Mouse (Mus musculus): Measurements from ENCODE around the gene Dmrt1. TPM values are rescaled to one million over a fixed set of nuclear protein-coding genes. Genes with fewer than 3 reads are reported as not detected.

The Dmrt1 gene
- total RNA-seq, 2 experiments from 2014 or later = not detected

DNA sequence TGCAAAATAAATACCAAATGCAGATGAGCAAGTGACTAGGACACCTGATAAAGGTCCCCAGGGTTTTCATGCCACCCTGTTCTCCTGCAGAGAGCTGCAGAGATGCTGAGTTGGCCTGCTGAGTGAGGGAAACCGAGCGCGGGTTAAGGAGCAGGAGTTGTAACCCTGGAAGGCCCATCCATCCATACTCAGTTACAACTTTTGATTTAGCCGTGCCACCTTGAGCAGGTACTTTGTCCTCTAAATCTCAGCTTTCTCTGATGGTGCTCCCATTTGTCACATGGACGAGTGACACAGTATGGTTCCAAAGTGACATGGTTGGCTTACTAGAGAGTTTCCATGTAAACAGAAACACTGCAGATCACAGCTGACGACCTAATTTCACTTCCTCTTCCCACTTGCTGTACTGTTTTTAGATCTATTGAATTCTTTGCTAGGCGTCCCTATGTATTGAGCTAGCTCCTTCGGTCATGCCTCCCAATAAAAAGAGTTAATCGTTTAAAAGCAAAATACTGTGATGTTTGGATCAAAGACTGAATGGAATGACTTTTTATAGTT, 41.7 kb downstream of the Dmrt1 start:
- DNase-seq (ENCODE audit: extremely low spot score in 1 of 2, low spot score in 2 of 2) = no peak
- intact Hi-C loops (cut with DNase I) = loop anchor here (5.0 kb wide), 1 partner anchor 75 kb away; no protein-coding TSS in a partner anchor

DNA sequence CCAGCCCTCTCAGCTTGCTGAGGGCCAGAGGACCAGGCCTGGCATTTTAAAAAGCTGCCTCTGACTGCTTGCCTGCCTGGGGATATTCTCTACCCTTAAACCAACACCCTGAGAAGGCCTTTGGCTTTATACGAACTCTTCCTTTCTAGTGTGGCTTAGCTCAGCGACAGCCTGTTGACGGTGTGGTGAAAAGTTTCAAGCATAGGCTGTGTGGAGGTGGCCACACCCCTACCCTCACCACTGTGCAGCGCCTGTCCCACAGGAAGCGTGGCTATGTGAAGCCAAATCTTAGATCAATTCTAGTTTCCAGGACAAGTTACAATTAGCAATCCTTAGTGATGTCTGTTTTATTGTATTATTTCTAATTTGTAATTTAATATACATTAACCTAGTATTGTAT, 44.9 kb downstream of the Dmrt1 start:
- DNase-seq (ENCODE audit: extremely low spot score in 1 of 2, low spot score in 2 of 2) = no peak
- intact Hi-C loops (cut with DNase I) = no loop called here

DNA sequence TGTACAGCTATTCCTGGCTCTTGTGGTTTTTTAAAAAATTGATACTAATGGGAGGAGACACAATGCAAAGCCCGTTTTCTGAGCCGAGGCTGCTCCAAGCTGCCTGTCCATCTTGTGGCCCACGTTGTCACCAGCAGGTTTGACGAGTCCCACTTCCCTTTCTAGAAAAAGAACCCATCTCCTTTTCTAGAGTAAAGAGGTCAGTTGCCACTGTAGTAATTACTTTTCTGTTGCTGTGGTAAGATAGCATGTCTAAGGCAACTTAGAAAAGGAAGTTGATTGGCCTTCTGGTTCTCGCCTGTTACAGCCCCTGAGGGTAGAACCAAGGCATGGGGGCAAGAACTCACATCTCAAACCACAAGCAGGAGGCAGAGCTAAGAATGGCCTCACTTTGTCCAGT, 45.6 kb downstream of the Dmrt1 start:
- intact Hi-C loops (cut with DNase I) = no loop called here
- no peak for DNase-seq (ENCODE audit: extremely low spot score in 1 of 2, low spot score in 2 of 2)

DNA sequence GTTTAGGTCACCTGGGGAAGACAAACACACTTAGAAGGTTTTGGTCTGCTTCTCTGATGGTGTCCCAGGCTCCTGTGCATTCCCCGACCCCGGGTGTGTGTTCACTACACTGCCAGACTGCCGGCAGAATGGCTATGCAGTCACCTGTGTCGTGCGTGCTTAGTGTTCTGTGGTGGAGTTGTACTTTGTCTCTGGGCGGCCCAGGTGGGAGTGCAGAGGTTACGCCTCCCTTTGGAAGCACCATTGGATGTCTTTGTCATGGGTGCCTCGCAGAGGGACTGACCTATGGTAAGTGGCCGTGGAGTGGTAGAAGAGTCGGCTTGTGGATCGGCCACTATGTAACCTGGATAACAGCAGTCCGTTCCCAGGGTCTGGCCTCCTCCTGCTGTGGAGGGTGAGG, 59.0 kb downstream of the Dmrt1 start:
- DNase-seq (ENCODE audit: extremely low spot score in 1 of 2, low spot score in 2 of 2) = no peak
- intact Hi-C loops (cut with DNase I) = no loop called here

DNA sequence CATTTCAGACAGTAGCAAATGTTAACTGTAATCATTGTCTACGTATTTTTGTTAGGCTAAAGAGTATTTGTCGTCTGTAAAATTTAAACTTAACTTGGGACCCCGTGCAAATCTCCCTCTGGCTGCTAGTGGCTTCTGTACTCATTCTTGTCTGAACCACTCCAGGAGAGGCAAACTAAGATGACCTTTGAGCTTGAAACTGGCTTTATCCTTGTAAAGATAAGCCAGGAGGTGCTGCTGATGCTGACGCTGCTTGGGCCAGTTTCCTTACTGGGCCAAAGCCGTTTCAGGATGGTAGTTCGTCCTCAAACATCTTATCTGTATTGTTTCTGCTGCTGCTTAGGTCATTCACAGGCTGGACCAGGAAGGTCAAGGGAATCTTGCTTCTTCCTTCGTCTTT, 64.4 kb downstream of the Dmrt1 start:
- intact Hi-C loops (cut with DNase I) = no loop called here
- no peak for DNase-seq (ENCODE audit: extremely low spot score in 1 of 2, low spot score in 2 of 2)

DNA sequence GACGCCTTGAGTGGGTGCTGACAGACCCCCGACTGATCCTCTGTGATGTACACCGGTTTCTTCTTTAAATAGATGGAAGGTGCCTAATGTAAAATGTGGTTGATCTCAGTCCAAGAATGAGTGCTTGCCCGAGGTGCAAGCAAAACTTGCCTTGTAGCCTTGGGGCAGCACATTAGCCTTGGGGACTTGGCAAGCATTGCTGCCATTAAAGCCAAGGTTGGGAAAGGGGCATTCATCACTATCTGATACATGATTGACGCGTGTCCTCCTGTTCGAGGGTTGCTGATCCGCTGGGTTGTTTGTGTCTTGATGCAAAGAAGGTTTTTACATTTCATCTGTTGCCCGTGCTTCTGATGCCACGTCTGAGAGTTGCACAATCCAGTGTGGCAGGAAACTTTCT, 69.0 kb downstream of the Dmrt1 start:
- intact Hi-C loops (cut with DNase I) = no loop called here
- no peak for DNase-seq (ENCODE audit: extremely low spot score in 1 of 2, low spot score in 2 of 2)

DNA sequence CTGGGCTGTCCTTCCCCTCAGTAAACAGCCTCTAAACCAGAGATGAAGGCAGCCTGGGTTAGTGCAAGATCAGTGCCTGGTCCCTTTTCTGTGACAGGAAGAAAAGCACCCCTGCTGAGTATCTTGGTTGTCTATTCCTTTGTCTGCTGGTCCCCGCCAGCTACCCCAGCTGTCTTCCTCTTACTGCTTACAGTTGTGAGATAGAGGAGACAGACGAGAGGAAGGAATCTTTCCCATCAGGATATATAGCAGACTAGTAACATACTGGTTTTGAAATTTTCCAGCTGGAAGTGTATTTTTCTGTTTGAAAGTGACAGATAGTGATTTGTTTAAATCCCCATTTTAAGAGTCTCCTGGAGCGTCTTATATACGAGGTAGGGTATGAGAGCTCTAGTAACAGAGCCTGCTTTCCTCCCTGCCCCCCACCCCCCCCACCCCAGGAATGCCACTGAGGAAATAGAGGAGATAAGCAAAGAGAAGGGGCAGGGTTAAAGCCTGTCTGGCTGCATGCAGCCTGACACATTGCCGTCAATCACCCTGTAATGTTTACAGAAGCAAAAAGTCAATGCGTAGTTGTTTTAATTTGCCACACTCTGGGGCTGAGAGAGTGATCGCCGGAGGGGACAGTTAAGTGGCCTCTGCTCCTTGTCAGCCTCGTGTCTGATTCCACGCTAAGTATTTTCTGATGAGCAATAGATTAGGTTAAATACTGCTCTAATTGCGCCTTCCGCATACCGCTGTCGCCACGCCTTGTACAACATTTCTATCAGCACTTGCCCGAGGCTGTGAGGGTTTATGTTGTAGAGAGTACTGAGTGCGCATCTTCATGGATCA, 69.8 kb downstream of the Dmrt1 start:
- no peak for DNase-seq (ENCODE audit: extremely low spot score in 1 of 2, low spot score in 2 of 2)
- intact Hi-C loops (cut with DNase I) = no loop called here

DNA sequence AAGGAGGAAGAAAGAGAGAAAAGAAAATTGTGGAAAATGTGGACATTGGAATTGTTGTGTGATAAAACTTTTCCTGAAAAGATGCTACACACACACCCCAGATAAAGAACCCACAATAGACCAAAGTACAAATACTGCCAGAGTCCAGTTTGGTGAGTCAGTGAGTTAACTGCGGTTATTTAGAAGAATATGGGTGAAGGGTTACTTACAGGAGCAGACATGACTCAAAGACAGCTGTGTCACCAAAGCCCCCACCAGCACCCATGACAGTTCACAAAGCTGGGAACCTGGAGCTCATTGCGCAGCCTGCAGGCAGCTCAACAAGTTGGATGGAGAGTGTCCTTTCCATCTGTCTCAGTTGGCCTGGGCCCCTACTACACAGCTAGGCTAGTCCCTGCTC, 72.9 kb downstream of the Dmrt1 start:
- no peak for DNase-seq (ENCODE audit: extremely low spot score in 1 of 2, low spot score in 2 of 2)
- intact Hi-C loops (cut with DNase I) = no loop called here

DNA sequence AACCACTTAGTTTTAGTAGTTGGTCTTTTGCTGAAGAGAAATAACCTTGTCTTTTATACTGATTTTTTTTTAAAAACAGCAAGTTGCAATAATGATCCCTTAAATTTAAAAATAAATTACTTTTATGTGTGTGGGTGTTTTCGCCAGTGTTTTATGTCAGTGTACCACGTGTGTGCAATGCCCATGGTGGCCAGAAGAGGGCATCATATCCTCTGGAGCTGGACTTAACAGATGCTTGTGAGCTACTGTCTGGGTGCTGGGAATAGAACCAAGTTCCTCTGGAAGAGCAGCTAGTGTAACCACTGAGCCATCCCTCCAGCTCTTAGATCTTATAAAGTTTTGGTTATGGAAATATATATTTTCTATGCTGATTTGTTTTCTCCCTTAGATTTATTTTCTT, 74.0 kb downstream of the Dmrt1 start:
- no peak for DNase-seq (ENCODE audit: extremely low spot score in 1 of 2, low spot score in 2 of 2)
- intact Hi-C loops (cut with DNase I) = no loop called here

DNA sequence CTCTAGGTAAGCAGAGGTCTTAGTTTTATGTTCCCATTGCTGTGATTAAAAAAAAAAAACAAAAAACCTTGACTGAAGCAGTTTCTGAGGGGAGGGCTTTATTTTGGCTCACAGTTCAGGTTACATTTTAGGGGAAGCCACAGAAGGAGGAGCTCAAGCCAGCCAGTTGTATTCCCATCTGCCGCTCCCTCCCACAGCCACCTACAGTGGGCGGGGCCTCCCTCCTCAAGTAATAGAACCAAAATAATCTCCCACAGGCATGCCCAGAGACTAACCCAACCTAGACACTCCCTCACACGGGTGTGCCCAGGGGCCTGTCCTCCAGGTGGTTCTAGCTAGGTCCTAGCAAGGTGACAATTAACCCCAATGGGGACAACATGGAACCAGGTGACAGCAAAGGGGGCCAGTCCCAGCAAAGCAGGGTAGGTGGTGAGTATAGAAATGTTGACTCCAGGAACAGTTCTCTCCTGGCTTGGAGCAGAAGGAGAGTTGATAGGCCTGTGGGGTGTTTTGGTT, 92.4 kb downstream of the Dmrt1 start:
- intact Hi-C loops (cut with DNase I) = no loop called here
- no peak for DNase-seq (ENCODE audit: extremely low spot score in 1 of 2, low spot score in 2 of 2)

DNA sequence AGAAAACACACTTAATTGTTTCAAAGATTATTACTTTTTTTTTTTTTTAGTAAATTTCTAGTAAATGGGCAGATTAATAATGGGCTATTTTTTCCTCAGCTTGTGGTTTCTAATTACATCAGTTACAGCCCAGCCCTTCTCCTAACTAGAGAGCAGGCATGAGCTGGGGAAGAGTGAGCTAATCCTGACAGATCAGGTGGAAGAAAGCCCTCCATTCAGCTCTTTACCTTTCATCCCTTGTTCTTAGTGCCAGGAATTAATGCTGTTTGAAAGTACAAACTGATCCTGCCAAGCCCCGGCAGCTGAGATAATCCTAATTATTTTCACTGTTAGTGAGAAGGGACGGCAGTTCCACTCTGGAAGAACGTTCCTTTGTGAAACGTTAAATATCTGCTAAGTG, 93.2 kb downstream of the Dmrt1 start:
- intact Hi-C loops (cut with DNase I) = no loop called here
- no peak for DNase-seq (ENCODE audit: extremely low spot score in 1 of 2, low spot score in 2 of 2)

DNA sequence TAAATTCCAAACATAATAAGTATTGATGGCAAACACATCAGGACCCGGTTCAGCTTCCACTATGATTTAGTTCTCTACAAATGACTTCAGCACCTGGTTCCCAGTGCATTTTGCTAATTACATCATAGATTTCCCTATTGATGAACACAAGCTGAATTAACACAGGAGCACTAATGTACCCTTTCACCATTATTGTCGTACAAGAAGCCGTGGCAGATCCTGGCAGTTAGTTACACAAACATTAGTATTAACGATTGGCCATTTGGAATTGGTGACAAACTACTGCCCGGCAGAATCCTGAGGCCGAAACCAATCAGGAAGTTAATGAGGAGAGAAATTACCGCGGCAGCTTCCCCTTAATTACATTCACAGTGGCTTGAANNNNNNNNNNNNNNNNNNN, 96.5 kb downstream of the Dmrt1 start:
- DNase-seq (ENCODE audit: extremely low spot score in 1 of 2, low spot score in 2 of 2) = no peak
- intact Hi-C loops (cut with DNase I) = loop anchor here (10.0 kb wide), 1 partner anchor 707 kb away; no protein-coding TSS in a partner anchor

DNA sequence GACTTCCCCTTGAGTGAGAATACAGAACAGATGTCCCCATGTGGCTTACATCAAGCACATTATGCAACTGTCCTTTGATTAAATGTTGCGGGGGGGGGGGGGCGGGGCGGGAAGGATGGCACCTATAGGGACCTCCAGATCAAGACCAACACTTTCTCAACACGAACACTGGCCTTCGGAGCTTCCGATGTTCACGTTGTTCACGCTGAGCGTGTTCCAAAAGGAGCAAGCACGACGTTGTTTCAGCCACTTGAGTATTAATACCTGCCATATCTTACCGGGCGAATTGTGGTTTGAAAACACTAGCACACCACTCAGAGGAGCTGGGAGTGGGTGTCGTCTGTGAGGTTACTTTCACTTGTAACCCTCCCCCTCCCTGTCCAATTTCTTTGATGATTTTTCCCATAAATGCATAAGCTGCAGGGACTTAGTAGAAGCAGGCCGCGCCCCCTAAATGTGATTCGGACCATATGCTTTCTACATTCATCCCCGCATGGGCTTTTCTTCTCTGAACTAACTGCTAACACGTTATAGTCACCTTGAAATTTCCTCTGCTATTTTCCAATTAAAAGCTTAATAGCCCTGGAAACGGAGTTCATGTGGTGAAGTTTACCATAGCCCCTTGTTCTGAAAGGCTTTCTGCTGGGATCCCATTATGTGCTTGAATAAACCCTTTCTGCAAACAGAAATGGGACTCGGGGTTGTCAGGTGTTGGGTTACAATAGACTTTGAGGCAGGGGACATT, 102.2 kb downstream of the Dmrt1 start:
- DNase-seq (ENCODE audit: extremely low spot score in 1 of 2, low spot score in 2 of 2) = no peak
- intact Hi-C loops (cut with DNase I) = loop anchor here (5.0 to 10.0 kb wide), 3 partner anchors 65 to 713 kb away; partner anchors contain the start of genes Dmrt1 and Dmrt2

DNA sequence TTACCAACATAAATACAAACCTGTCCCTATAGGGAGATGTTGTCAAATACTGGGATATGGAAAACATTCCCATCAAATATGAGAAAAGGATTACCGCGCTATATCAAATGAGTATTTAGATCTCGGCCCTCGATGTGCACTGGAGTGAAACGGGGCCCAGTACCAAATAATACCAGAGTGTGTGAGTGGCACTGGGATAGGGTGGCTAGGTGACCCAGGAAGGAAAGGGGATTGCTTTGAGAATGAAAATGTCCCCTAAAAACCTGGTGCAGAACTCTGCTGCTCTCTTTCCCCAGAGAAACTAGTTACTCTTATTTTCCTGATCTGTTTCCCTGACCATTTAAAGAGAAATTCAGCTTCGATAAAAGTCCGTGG, 102.8 kb downstream of the Dmrt1 start:
- intact Hi-C loops (cut with DNase I) = loop anchor here (5.0 to 10.0 kb wide), 3 partner anchors 64 to 713 kb away; partner anchors contain the start of genes Dmrt1 and Dmrt2
- no peak for DNase-seq (ENCODE audit: extremely low spot score in 1 of 2, low spot score in 2 of 2)

DNA sequence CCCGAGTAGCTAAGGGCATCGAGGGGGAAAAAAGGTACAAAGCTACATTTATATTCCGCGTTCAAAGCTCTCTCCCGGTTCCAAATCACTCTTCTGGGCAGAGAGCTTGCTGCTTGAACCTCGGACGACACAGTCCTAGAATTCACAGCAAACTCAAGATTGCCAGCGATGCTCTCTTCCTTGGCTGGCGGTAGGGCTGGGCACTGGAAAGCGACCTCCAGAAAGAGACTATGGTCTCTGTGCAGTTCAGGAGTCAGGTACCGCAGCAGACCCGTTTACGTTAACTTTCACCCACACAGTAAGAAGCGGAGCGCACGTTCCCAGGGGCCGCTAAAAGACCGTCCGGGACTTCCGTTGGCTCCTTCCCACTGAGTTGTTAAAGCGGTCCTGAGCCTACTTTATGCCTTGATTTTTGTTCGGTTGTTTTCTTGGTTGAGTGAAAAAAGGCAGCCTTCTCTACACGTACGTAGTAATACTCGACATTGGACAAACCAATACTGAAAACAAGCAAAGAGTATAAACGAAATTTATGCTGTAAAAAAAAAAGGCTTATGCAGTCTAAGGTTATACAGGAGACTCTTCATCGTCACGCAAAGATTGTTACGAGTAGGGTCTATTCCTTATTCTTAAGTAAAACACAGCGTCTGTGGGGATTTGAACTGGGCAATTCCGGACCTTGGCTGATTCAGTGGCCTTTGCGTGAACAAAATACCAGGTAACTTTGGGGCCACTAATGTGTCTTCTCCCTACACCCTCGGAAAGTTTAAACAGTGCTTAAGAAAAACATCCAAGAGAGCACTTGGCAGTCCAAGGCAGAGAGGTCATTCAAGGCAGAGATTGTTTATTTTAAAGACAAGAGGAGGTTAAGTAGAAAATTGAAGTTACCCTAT, 103.8 kb downstream of the Dmrt1 start:
- no peak for DNase-seq (ENCODE audit: extremely low spot score in 1 of 2, low spot score in 2 of 2)
- intact Hi-C loops (cut with DNase I) = loop anchor here (5.0 to 10.0 kb wide), 3 partner anchors 63 to 714 kb away; partner anchors contain the start of genes Dmrt1 and Dmrt2

DNA sequence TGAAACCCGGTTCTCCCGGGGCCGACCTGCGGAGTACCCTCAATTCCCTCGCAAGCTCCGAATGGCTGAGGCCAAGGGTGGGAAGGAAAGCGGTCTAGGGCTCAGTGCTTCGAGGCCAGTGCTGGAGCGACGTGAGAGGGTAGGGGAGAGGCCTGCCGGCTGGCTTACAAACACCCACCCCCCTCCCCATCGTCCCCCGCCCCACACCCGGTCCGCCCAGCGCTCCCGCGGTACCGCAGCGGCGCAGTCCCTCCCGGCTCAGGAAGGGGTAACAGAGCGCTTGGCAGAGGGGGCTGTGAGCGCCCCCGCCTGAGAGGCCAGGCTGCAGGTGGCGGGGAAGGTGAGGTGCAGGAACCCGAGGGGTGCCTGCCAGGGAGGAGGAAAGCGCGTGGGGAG, 104.6 kb downstream of the Dmrt1 start, which contains the start of gene Dmrt3:
Dmrt3 (plus strand) TSS at position 287 of the 396 bp plus-strand sequence.
- no peak for DNase-seq (ENCODE audit: extremely low spot score in 1 of 2, low spot score in 2 of 2)
- intact Hi-C loops (cut with DNase I) = no loop called here

DNA sequence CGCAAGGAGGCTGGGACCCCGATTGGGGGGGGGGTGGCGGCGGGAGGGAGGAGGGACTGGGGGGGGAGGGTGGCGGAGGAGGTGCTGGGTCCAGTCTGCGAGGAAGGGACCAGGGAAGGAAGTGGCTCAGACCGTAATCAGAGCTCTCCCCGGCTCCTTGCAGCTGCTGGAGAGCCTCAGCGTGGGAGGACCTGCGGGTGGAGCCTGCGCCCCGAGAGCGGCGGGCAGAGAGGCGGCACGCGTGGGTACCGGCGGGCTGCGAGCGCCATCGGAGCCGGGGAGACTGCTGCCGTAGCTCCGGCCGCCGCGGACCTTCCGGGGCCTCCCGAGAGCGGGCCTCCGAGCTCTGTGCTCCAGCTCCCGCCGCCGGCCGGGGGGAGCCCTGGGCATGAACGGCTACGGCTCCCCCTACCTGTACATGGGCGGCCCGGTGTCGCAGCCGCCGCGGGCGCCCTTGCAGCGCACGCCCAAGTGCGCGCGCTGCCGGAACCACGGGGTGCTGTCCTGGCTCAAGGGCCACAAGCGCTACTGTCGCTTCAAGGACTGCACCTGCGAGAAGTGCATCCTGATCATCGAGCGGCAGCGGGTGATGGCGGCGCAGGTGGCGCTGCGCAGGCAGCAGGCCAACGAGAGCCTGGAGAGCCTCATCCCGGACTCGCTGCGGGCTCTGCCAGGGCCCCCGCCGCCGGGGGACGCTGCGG, 105.1 kb downstream of the Dmrt1 start:
- intact Hi-C loops (cut with DNase I) = no loop called here

DNA sequence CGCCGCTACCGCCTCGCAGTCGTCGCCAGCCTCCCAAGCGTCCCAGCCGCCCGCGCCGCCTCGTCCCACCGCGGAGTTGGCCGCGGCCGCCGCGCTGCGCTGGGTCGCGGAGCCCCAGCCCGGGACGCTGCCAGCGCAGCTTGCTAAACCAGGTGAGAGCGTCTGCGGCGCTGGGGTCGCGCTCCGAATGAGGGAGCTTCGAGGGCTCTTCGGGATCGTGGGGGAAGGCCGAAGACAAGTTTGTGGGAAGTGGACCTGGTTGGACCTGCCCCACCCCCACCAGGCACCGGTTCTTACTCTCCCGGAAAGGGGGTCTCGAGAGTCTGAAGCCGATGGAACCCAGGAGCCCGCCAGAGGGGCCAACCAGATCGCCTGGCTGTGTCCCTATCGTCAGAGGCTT, 105.7 kb downstream of the Dmrt1 start:
- no peak for DNase-seq (ENCODE audit: extremely low spot score in 1 of 2, low spot score in 2 of 2)
- intact Hi-C loops (cut with DNase I) = no loop called here

More for the DNA sequence above, 105.1 kb downstream of the Dmrt1 start:
- no peak for DNase-seq (ENCODE audit: extremely low spot score in 1 of 2, low spot score in 2 of 2)

Measured in left cerebral cortex, postnatal 10 days (tissue).